Mouse (Mus musculus): ENCODE results near the gene Olfr1364.

Gene Olfr1364

DNA sequence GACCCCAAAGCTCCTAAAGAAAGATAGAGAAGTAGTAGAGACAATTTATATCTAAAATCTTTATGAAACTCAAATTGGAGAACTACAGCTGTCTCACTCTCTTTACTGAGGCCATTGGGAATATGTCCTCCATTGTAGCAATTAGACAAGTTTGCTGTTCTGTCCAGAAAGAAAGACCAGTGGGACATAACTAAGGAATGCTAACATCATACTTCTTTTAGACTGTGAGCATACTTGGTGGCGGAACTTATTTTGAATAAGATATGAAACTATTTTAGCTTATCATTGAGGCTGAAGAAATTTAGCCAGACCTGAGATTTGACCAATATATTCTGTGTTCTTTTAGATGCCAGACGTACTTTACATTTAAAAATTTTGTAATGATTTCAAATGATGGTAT, at the start of gene Olfr1364:
TSS of gene Olfr1364 (minus strand) at position 101 of the 400 bp plus-strand sequence.
- no peak for DNase-seq (ENCODE audit: low spot score in 2 of 2)

DNA sequence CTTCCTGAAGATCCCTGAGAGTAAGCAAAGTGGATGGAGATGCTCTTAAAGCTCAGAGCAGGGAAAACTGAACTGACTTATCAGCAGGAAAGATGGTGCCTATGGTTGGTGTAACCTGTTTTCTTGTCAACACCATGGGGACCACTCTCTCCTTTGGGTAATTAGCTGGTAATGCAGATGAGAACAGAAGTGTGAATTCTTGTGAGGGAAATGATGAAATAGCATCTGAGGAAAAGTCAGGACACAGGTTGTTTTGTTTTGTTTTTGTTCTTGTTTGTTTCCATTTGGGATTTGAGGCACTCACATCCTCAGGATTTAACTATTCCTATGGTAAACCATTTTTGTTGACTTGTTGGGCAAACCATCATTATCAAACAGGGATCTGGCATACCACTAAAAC, 32.4 kb upstream of the Olfr1364 start, which contains the start of gene Olfr1362:
TSS of gene Olfr1362 (minus strand) at position 101 of the 400 bp plus-strand sequence.
- no peak for DNase-seq (ENCODE audit: low spot score in 2 of 2)

DNA sequence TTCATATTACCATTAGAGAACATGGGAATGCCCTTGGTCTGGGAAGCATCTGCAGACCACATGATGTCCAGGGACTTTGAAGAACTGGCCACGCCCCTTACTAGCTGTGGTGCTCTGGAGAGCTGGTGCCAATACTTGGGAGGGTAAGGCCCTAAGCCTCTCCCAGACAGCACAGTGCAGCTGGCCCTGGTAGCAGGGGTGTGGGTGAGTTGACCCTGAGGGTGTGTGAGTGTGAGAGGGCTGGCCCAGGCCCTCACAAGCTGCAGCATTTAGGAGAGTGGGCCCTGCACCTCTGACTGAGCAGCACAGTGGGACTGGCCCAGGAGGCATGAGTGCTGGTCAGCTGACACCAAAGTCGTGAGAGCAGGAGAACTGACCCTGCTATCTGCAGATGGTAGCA, 10.1 kb upstream of the Olfr1364 start:
- no peak for DNase-seq (ENCODE audit: low spot score in 2 of 2)

- no peak for DNase-seq (ENCODE audit: low spot score in 2 of 2)
Measured at GRCm38 (mm10) chr13:21559793-21560192, 21.8 kb downstream of the Olfr1364 start, which contains the start of gene Olfr1535. TSS of gene Olfr1535 (minus strand) at chr13:21559893.

DNA sequence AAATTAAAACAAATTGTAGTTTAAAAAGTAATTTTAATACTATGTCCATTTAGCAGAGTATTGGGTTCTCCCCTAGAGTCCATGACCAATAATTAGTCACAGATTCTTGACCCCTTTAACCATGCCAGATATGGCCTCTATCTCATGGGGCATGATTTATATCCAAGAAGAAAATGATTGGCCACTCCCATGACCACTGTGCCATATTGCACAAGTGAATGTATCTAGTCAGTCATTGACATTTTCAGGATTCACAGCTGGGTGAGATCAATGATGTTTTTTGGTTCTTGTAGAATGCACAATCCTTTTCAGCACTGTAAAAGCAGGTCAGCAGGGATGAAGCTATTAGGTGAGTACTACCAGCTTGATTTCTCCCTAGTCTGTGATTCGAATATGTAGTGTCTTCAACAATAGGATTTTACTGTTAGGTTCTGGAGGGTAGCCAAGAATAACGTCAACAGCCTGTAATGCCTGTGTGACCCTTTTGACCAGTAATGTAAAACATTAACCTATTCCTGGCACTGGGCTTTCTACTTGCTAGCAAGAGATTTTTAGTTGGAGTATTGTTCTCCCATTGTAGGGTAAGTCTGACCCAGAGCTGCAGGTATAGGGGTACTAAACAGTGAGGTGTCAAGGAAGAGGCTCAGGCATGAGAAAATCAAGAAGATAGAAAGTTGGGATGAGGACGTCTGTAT, 31.0 kb downstream of the Olfr1364 start:
- no peak for DNase-seq (ENCODE audit: low spot score in 2 of 2)

GRCm38 (mm10) chr13:21549487-21549886, 32.1 kb downstream of the Olfr1364 start:
- DNase-seq (ENCODE audit: low spot score in 2 of 2): no peak

GRCm38 (mm10) chr13:21542708-21543107, 38.9 kb downstream of the Olfr1364 start, which contains the start of gene Olfr1366:
TSS of gene Olfr1366 (minus strand) at chr13:21542808.
- DNase-seq (ENCODE audit: low spot score in 2 of 2): no peak

- DNase-seq (ENCODE audit: low spot score in 2 of 2): peak; percentile 54 to 84
Measured at GRCm38 (mm10) chr13:21530781-21531201, 50.8 kb downstream of the Olfr1364 start, which contains the start of gene Zkscan8. TSS of gene Zkscan8 (minus strand) at chr13:21531120.

- no peak for DNase-seq (ENCODE audit: low spot score in 2 of 2)
Measured at GRCm38 (mm10) chr13:21530136-21530535, 51.4 kb downstream of the Olfr1364 start.
